Comparison of ENCODE assay signal across 15 mouse cellular contexts in the genomic region with DNA sequence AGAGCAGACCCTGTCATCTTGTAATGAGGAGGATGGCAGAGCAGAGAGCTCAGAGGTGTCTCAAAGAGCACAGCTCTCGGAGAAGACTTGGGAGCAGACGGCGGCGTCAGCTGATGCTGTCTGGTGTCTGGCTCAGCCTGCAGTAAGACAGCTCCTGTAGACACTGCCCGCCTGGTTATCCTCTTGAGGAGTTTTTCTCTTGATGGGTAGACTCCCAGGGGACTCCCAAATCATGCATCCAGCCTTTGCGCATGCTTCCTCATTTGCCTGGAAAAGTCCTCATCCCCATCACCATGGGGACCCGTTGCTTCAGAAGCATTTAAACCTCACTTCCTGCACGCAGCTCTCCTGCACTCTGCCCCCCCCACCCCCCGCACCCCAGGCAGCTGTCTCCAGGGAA.
DNase-seq lines count a peak whose midpoint lies in the region; ATAC-seq and TF ChIP-seq lines count a peak whose summit lies in the region.
"Had no signal": no experiment of that assay in that cellular context is flagged by ENCODE, and none has a peak within 500 bp of the region (broad histone marks: within the 10 kb centered on the region; RNA-seq: fewer than 3 reads in every experiment).

No protein-coding gene starts in this region.

- DNase-seq in hindbrain, postnatal 0 days (ENCODE audit: low spot score): peak; percentile 37
- no peak for DNase-seq in embryonic facial prominence, embryonic 10.5 days (ENCODE audit: low spot score)
- no peak for DNase-seq in cerebellum, postnatal 25 days
- no peak for DNase-seq in layer of hippocampus, adult 9-11 months
- DNase-seq: adrenal gland, postnatal 14 days; cerebellum, adult 9-11 months; kidney, adult 18-20 months; liver, embryonic 13.5 days; lung, postnatal 10 days had no signal

- 54% methylated on average over 9 of the region's 9 CpGs for WGBS in hindbrain, postnatal 0 days
- 48% methylated on average over 9 of the region's 9 CpGs for WGBS in hindbrain, embryonic 13.5 days
- 62% methylated on average over 9 of the region's 9 CpGs for WGBS in embryonic facial prominence, embryonic 10.5 days
- WGBS in limb, embryonic 12.5 days: 32% methylated on average over 9 of the region's 9 CpGs
- WGBS in neural tube, embryonic 12.5 days: 50% methylated on average over 9 of the region's 9 CpGs

- H3K9me3 ChIP-seq in hindbrain, postnatal 0 days (ENCODE audit: low read length): no peaks in the 10 kb centered on the region
- no peaks in the 10 kb centered on the region for H3K9me3 ChIP-seq in hindbrain, embryonic 13.5 days
- H3K9me3 ChIP-seq in embryonic facial prominence, embryonic 10.5 days: no peaks in the 10 kb centered on the region
- H3K9me3 ChIP-seq in limb, embryonic 12.5 days: no peaks in the 10 kb centered on the region
- no peaks in the 10 kb centered on the region for H3K9me3 ChIP-seq in neural tube, embryonic 12.5 days
- H3K9me3 ChIP-seq: heart, embryonic 10.5 days; liver, embryonic 13.5 days had no signal

- no peak for ATAC-seq in hindbrain, postnatal 0 days
- ATAC-seq in hindbrain, embryonic 13.5 days (ENCODE audit: low FRiP score): no peak
- no peak for ATAC-seq in limb, embryonic 12.5 days (ENCODE audit: insufficient number of reproducible peaks, insufficient read depth, low FRiP score, low TSS enrichment, low read depth)
- no peak for ATAC-seq in neural tube, embryonic 12.5 days (ENCODE audit: low FRiP score, low read depth)
- ATAC-seq: forebrain, embryonic 14.5 days had no signal

- H3K4me1 ChIP-seq in hindbrain, postnatal 0 days (ENCODE audit: insufficient read depth, low read length): no peaks in the 10 kb centered on the region; the same call in 1 of the 2 replicates
- 0 out of 2 replicates have a peak, but pooled peaks cover 12% of the 10 kb centered on the region for H3K4me1 ChIP-seq in hindbrain, embryonic 13.5 days (replicated peaks)
- peaks cover 10% of the 10 kb centered on the region for H3K4me1 ChIP-seq in embryonic facial prominence, embryonic 10.5 days
- H3K4me1 ChIP-seq in limb, embryonic 12.5 days (replicated peaks): peaks cover 28% of the 10 kb centered on the region
- H3K4me1 ChIP-seq in neural tube, embryonic 12.5 days: peaks cover 5% of the 10 kb centered on the region
- H3K4me1 ChIP-seq: liver, embryonic 13.5 days had no signal

- H3K36me3 ChIP-seq in hindbrain, postnatal 0 days (ENCODE audit: insufficient read depth, low read length): no peaks in the 10 kb centered on the region
- H3K36me3 ChIP-seq in hindbrain, embryonic 13.5 days: no peaks in the 10 kb centered on the region
- no peaks in the 10 kb centered on the region for H3K36me3 ChIP-seq in embryonic facial prominence, embryonic 10.5 days (replicated peaks)
- no peaks in the 10 kb centered on the region for H3K36me3 ChIP-seq in limb, embryonic 12.5 days
- no peaks in the 10 kb centered on the region for H3K36me3 ChIP-seq in neural tube, embryonic 12.5 days
- H3K36me3 ChIP-seq: G1E; heart, embryonic 10.5 days; liver, embryonic 13.5 days had no signal

- H3K27ac ChIP-seq in hindbrain, postnatal 0 days: no peak overlapping the region
- H3K27ac ChIP-seq in hindbrain, embryonic 13.5 days: no peak overlapping the region
- H3K27ac ChIP-seq in embryonic facial prominence, embryonic 10.5 days (replicated peaks): peak overlapping the region; percentile 24; the same call in 1 of the 2 replicates
- peak overlapping the region; percentile 41; the same call in 1 of the 2 replicates for H3K27ac ChIP-seq in limb, embryonic 12.5 days
- no peak overlapping the region for H3K27ac ChIP-seq in neural tube, embryonic 12.5 days
- H3K27ac ChIP-seq: heart, embryonic 10.5 days; liver, embryonic 13.5 days had no signal

- no peak overlapping the region for H3K4me2 ChIP-seq in hindbrain, postnatal 0 days (ENCODE audit: low read depth, low read length)
- no peak overlapping the region for H3K4me2 ChIP-seq in hindbrain, embryonic 13.5 days
- no peak overlapping the region for H3K4me2 ChIP-seq in limb, embryonic 12.5 days
- H3K4me2 ChIP-seq in neural tube, embryonic 12.5 days (replicated peaks): peak overlapping the region; percentile 27; the same call in 1 of the 2 replicates
- H3K4me2 ChIP-seq: liver, embryonic 13.5 days had no signal

- H3K9ac ChIP-seq in hindbrain, postnatal 0 days (replicated peaks; ENCODE audit: low read length): no peak overlapping the region
- no peak overlapping the region for H3K9ac ChIP-seq in hindbrain, embryonic 13.5 days
- H3K9ac ChIP-seq in limb, embryonic 12.5 days (replicated peaks): no peak overlapping the region
- no peak overlapping the region for H3K9ac ChIP-seq in neural tube, embryonic 12.5 days
- H3K9ac ChIP-seq: liver, embryonic 13.5 days had no signal

- H3K4me3 ChIP-seq in hindbrain, postnatal 0 days (ENCODE audit: low read length): no peak overlapping the region
- H3K4me3 ChIP-seq in hindbrain, embryonic 13.5 days: no peak overlapping the region
- no peak overlapping the region for H3K4me3 ChIP-seq in embryonic facial prominence, embryonic 10.5 days
- no peak overlapping the region for H3K4me3 ChIP-seq in limb, embryonic 12.5 days (replicated peaks)
- H3K4me3 ChIP-seq in neural tube, embryonic 12.5 days: no peak overlapping the region
- H3K4me3 ChIP-seq: heart, embryonic 10.5 days; liver, embryonic 13.5 days had no signal

- no peaks in the 10 kb centered on the region for H3K27me3 ChIP-seq in hindbrain, postnatal 0 days (ENCODE audit: insufficient read depth, low read length)
- H3K27me3 ChIP-seq in hindbrain, embryonic 13.5 days: no peaks in the 10 kb centered on the region
- H3K27me3 ChIP-seq in embryonic facial prominence, embryonic 10.5 days (replicated peaks; ENCODE audit: low read depth, poor library complexity, severe bottlenecking): no peaks in the 10 kb centered on the region
- no peaks in the 10 kb centered on the region for H3K27me3 ChIP-seq in limb, embryonic 12.5 days
- no peaks in the 10 kb centered on the region for H3K27me3 ChIP-seq in neural tube, embryonic 12.5 days (replicated peaks)
- H3K27me3 ChIP-seq: liver, embryonic 13.5 days had no signal

- TF ChIP-seq CTCF in hindbrain, postnatal 0 days (IDR thresholded peaks at IDR 0.05; ENCODE audit: low read depth): no peak

Comparison
In these comparisons a context has a peak if more than half of its experiments do, and no peak if none do; other contexts are left out.
1. H3K27ac ChIP-seq: peak in embryonic facial prominence, embryonic 10.5 days (single experiment) and limb, embryonic 12.5 days (single experiment); none in hindbrain, postnatal 0 days (single experiment), hindbrain, embryonic 13.5 days (single experiment) and neural tube, embryonic 12.5 days (single experiment).